Mouse (Mus musculus) stomach, postnatal 0 days (tissue): Measurements from ENCODE around the gene Dnaja1.

Source experiments
- CTCF ChIP-seq: IDR thresholded peaks from 2 replicates; pipeline ENCODE4 v1.5.1; 2016; ENCODE audit warnings: antibody characterized with exemption, low read depth, mild to moderate bottlenecking, moderate library complexity
- EP300 ChIP-seq: optimal IDR thresholded peaks from 2 replicates; pipeline ENCODE3; 2016; ENCODE audit warnings: antibody characterized with exemption

GRCm38 (mm10) chr4:40682359-40682758, 39.6 kb upstream of the Dnaja1 start:
- TF ChIP-seq EP300 (no peak), CTCF (no peak)
